11 mouse cellular contexts compared by ENCODE assay signal in genomic region chr13:3865648-3866354, GRCm38 (mm10). TPM values are rescaled to one million over a fixed set of nuclear protein-coding genes. Genes with fewer than 3 reads are reported as not detected.
DNase-seq lines count a peak whose midpoint lies in the region; TF ChIP-seq lines count a peak whose summit lies in the region.
"Had no signal": no experiment of that assay in that cellular context is flagged by ENCODE, and none has a peak within 500 bp of the region (broad histone marks: within the 10 kb centered on the region; RNA-seq: fewer than 3 reads in every experiment).

No protein-coding gene starts in this region.

- H3K27me3 ChIP-seq in thymus, adult 2 months (ENCODE audit: control insufficient read depth, insufficient read depth, low read length): no peaks in the 10 kb centered on the region

- no peak overlapping the region for H3K4me3 ChIP-seq in thymus, adult 2 months (ENCODE audit: control insufficient read depth, insufficient read depth, low read length)

- no peaks in the 10 kb centered on the region for H3K4me1 ChIP-seq in thymus, adult 2 months (replicated peaks; ENCODE audit: control insufficient read depth, insufficient read depth, low read length)

- no peak for TF ChIP-seq CTCF in thymus, adult 2 months (IDR thresholded peaks at IDR 0.05; ENCODE audit: borderline replicate concordance, control insufficient read depth, extremely low read depth, insufficient read depth, low read length, poor library complexity)

- 48% methylated on average over 14 of the region's 14 CpGs for WGBS in thymus, adult 2 months

- H3K27ac ChIP-seq in thymus, adult 2 months (ENCODE audit: control insufficient read depth, insufficient read depth, low read length): no peak overlapping the region

- DNase-seq in adrenal gland, postnatal 14 days: peak; percentile 43
- DNase-seq in adrenal gland, adult 8-10 months: no peak
- peak; percentile 87 for DNase-seq in heart, adult 11 months
- DNase-seq in kidney, adult 9 months: peak; percentile 47
- DNase-seq in lung, postnatal 36 days: peak; percentile 68
- DNase-seq in cerebellum, postnatal 14 days: no peak
- no peak for DNase-seq in thymus, adult 2 months
- no peak for DNase-seq in thymus, postnatal 14 days
- DNase-seq: B cell, adult 2 months had no signal

- no peaks in the 10 kb centered on the region for H3K36me3 ChIP-seq in thymus, adult 2 months (ENCODE audit: control insufficient read depth, insufficient read depth, low read length)

- no peak for TF ChIP-seq POLR2A in thymus, adult 2 months (IDR thresholded peaks at IDR 0.05; ENCODE audit: control insufficient read depth, extremely low read depth, insufficient read depth, low read length, poor library complexity)

RNA-seq across cellular contexts. Expression of gene Calm5, which starts 11.8 kb away (rescaled TPM):
- not detected in 2 replicates for total RNA-seq in adrenal gland, postnatal 14 days (2021)
- total RNA-seq in adrenal gland, adult 8-10 months (2022): not detected
- polyA plus RNA-seq in thymus, adult 2 months (2012; rRNA removed): not detected in 2 replicates
- total RNA-seq: left cerebral cortex, adult 18-20 months; neutrophil, adult 5-6 weeks had no signal

RNA-seq across cellular contexts. Expression of gene Calm4, which starts 28.2 kb away (rescaled TPM):
- not detected in 2 replicates for total RNA-seq in adrenal gland, postnatal 14 days (2021)
- not detected for total RNA-seq in adrenal gland, adult 8-10 months (2022)
- polyA plus RNA-seq in thymus, adult 2 months (2012; rRNA removed): 0.68 and 1.5 TPM in 2 replicates
- total RNA-seq: left cerebral cortex, adult 18-20 months; neutrophil, adult 5-6 weeks had no signal

RNA-seq across cellular contexts. Expression of gene Net1, which starts 52.2 kb away (rescaled TPM):
- total RNA-seq in adrenal gland, postnatal 14 days (2021): 89.3 and 110 TPM in 2 replicates
- total RNA-seq in adrenal gland, adult 8-10 months (2022): 100 to 1,000 TPM; 146 to 278 (median 191) TPM
- 24.4 and 29.0 TPM in 2 replicates for polyA plus RNA-seq in thymus, adult 2 months (2012; rRNA removed)

RNA-seq across cellular contexts. Expression of gene Tubal3, which starts 52.3 kb away (rescaled TPM):
- total RNA-seq in adrenal gland, postnatal 14 days (2021): not detected in 2 replicates
- total RNA-seq in adrenal gland, adult 8-10 months (2022): not detected
- polyA plus RNA-seq in thymus, adult 2 months (2012; rRNA removed): not detected in 2 replicates
- total RNA-seq: left cerebral cortex, adult 18-20 months; neutrophil, adult 5-6 weeks had no signal

Comparison
In these comparisons a context has a peak if more than half of its experiments do, and no peak if none do; other contexts are left out.
1. DNase-seq: peak in adrenal gland, postnatal 14 days (single experiment), heart, adult 11 months (single experiment), kidney, adult 9 months (single experiment) and lung, postnatal 36 days (single experiment); none in adrenal gland, adult 8-10 months (single experiment), cerebellum, postnatal 14 days (0 of 2), thymus, adult 2 months (single experiment) and thymus, postnatal 14 days (single experiment).